In the genomic region with DNA sequence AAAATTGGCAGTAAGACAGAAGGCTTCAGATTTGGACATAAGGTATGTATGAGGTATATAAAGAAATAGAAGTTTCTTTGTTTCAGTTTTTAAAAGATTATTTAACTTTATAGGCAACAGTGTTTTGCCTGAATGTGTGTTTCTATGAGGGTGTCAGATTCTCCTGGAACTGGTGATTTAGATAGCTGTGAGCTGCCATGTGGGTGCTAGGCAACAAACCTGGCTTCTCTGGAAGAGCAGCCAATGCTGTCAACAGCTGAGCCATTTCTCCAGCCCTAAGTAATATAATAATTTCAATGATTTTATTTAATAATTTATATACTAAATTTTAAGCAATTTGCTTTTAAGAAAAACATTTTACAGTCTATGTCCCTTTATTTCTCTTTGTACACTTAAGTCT, we compare ENCODE assay signal across 16 mouse cellular contexts.
"Had no signal": no experiment of that assay in that cellular context is flagged by ENCODE, and none has a peak within 500 bp of the region (broad histone marks: within the 10 kb centered on the region; RNA-seq: fewer than 3 reads in every experiment).

No protein-coding gene starts in this region.

- H3K9me3 ChIP-seq: limb, embryonic 10.5 days; liver, embryonic 15.5 days; neural tube, embryonic 13.5 days; stomach, embryonic 15.5 days had no signal

- H3K4me1 ChIP-seq: limb, embryonic 10.5 days; liver, embryonic 15.5 days; neural tube, embryonic 13.5 days; stomach, embryonic 15.5 days had no signal

- H3K27ac ChIP-seq: kidney, postnatal 0 days; left cerebral cortex, adult 2 months; limb, embryonic 10.5 days; liver, embryonic 15.5 days; neural tube, embryonic 13.5 days; stomach, embryonic 15.5 days had no signal

- H3K4me2 ChIP-seq: liver, embryonic 11.5 days; liver, embryonic 15.5 days; neural tube, embryonic 13.5 days; stomach, embryonic 15.5 days had no signal

- ATAC-seq: lung, postnatal 0 days had no signal

- H3K27me3 ChIP-seq: liver, embryonic 15.5 days; neural tube, embryonic 13.5 days; stomach, embryonic 15.5 days had no signal

- DNase-seq: kidney, adult 11 months; kidney, adult 9 months; kidney, postnatal 36 days; lung, adult 2 months; lung, postnatal 36 days; midbrain, embryonic 14.5 days; right cerebral cortex, postnatal 14 days; thymus, postnatal 14 days had no signal

- H3K36me3 ChIP-seq: stomach, embryonic 15.5 days had no signal

- H3K4me3 ChIP-seq: left cerebral cortex, adult 2 months; limb, embryonic 10.5 days; liver, embryonic 15.5 days; neural tube, embryonic 13.5 days; stomach, embryonic 15.5 days had no signal

- H3K9ac ChIP-seq: liver, embryonic 15.5 days; neural tube, embryonic 13.5 days; stomach, embryonic 15.5 days had no signal
